Mouse (Mus musculus): ENCODE results near the gene Ksr2. TPM values are rescaled to one million over a fixed set of nuclear protein-coding genes. Genes with fewer than 3 reads are reported as not detected.

Ksr2 gene
- polyA plus RNA-seq, 2 experiments from 2014 or later, result 0.20 to 0.27 TPM

GRCm38 (mm10) chr5:117626907-117627306 lies 213.1 kb downstream of the Ksr2 start:
- ATAC-seq, result no peak

GRCm38 (mm10) chr5:117628351-117628750 lies 214.6 kb downstream of the Ksr2 start:
- no peak for ATAC-seq

DNA sequence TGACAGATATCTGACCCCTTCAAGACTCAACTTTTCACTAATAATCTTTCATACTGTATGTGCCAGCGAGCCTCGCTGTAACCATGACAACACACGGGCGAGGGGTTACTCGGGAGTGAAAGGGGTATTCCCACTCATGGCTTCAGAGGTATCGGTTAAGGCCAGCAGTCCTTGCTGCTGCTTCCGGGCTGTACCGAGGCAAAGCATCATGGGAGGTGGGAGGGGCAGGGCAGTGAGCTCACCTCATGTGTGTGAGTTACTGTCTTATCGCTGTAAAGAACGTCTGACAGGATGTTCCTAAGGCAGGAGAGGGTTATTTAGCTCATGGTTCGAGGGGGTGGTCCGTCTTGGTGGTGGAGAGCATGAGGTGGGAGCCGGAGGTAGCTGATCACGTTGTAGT lies 215.8 kb downstream of the Ksr2 start:
- no peak for ATAC-seq

DNA sequence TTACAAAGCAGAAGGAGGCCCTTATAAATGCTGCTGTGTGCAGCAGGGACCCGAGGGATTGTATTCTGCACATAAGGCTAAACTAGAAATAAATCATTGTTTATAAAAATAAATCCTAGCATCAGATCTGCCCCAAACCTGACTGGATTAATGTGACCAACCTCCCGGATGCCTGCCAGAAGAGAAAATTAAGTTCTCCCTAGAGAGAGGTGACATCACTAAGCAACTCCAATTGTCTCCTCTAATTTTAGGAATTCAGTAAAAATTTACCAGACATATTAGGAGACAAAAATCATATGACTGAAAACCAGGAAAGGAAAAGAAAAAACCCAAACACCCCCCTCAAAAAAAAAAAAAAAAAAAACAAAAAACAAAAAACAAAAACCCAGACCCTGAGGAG lies 221.4 kb downstream of the Ksr2 start:
- ATAC-seq, result no peak

GRCm38 (mm10) chr5:117635838-117636237 lies 222.0 kb downstream of the Ksr2 start:
- no peak for ATAC-seq

- no peak for ATAC-seq
These were observed 227.8 kb downstream of the Ksr2 start for GRCm38 (mm10) chr5:117641585-117641984.

DNA sequence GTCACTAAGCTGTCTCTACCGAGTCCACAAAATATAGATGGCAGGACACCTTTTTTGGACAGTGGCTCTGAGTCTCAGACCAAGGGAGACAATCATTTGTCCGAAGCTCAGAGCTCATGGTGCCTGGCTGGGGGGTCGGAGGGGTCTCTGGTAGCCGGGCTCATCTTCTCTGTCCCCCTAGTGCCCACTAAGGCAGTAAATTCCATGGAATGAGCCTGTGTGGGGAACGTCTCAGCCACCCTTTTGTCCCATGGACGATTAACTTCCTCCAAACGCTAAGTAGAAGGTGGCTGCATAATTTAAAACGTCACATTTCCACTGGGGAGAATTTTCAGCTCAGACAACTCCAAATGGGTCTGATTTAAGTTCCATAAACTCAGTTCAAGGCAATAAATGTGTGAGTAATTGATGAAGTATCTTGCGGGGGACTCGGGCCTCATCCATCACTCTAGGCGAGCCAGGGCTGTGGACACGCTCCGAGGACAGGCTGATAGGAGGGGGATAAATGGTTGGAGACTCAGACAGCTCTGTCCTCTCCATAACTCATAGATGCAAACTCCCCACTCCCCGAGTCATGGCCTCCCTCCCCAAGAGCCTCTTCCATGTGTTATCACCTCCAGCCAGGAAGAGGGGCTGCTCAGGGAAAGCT lies 237.6 kb downstream of the Ksr2 start:
- no peak for ATAC-seq

DNA sequence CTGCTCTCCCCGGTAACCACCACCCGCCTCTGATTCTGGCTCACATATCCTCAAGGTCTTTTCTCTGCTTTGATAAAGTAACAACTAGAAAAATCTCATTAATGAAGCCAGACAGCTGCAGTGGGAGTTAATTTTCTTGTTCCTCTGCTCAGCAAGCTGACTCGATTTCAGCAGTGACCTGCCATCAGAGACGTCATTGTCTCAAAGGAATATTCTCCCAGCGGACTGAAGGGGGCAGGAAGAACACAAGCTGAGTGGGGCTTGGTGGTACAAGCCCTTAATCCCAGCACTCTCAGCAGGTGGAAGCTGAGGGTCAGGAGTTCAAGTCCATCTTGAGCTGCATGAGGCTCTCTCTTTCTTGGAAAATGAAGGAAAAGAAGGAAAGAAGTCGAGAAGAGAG lies 244.8 kb downstream of the Ksr2 start:
- no peak for ATAC-seq

DNA sequence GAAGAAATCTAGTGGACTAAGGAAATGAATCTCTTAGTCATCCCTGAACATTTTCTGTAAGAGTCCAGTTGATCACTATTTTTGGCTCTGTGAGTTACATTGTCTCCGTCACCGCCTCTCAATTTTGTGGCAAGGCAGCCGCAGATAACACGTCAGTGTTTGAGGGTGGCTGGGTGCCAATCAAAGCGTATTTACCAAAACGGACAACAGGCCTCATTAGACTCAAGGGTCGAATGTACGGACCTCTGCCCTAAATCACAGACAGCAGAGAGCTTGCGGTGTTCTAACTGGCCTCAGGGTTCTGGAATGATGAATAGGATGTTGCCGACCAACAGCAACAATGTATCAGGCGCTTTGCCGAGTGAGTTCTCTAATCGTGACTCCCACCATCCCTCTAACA lies 245.8 kb downstream of the Ksr2 start:
- ATAC-seq, result no peak

- no peak for ATAC-seq
These were observed 251.4 kb downstream of the Ksr2 start for GRCm38 (mm10) chr5:117665181-117665580.

DNA sequence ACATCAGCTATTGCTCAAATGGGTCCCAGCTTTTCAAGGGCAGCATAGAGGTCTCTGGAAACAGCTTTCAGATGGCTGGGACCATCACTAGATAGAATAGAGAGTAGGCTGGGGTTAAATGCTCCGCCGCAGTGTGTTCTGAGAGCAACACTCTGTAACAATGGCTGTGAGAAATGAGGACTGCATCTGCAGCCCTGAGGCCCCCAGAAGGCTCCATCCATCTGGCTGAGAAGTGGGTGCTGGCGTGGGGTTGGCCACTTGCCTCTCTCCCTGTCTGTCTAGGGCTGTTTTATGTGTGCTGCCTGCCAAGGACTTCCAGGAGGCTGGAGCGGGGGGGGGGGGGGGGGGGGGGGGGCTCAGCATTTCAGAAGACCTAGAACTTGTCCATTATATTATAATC lies 253.5 kb downstream of the Ksr2 start:
- ATAC-seq, result no peak

DNA sequence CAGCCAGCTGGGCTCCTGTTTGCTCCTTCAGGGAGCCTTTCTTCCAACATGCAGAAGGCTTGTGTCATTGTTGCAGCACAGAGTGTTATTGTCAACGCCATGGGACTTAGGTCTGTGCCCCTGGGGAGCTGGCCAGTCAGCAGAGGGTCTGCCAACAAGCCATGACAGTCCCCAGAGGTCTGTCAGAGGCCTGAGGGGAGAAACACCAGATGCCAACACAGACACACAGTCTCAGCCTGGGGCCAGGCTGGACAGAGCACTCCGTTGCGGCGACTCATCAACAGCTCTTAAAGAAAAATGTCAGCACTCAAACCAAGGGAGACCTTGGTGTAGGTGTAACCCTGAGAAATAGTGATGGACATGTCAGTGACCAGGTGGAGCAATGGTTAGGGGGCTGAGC lies 255.5 kb downstream of the Ksr2 start:
- ATAC-seq, result no peak

DNA sequence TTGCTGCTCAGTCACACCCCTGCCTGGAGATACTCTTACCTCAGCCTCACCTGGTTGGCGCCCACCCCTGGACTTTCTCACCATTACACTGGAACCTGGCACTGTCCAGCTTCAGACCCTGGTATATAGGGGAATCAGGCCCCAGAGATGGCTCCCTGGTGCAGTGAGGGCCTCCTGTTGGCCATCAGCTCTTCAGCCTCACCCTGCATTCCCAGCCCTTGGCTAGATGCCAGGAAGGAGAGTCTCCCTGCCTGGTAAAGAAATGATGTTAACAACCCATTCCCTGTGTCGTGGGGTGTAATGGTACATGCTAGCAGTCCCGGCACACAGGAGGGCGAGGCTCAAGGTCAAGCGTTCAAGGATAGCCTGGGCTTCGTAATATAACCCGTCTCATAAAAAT lies 256.0 kb downstream of the Ksr2 start:
- no peak for ATAC-seq

- ATAC-seq, result no peak
These were observed 257.6 kb downstream of the Ksr2 start for GRCm38 (mm10) chr5:117671362-117671761.

GRCm38 (mm10) chr5:117675840-117676239 lies 262.0 kb downstream of the Ksr2 start:
- no peak for ATAC-seq

- ATAC-seq, result no peak
These were observed 263.4 kb downstream of the Ksr2 start for GRCm38 (mm10) chr5:117677231-117677630.

DNA sequence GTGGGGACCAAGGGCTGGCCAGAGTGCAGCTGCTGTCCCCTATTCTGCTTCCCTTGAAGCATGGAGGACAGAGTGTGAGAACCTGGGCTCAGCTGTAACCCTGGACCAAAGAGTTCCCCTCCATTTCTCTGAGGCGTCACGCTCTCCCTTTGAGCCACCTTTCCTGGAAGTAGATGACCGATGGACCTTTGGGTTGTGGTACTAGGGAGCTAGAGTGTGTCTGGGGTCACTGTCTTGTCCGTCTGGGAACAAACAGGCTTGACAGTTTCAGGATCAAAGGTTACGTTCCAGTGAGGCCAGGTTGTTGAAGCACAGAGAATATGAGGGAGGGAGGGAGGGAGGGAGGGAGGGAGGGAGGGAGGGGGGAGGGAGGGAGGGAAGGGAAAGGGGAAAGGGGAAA lies 264.6 kb downstream of the Ksr2 start:
- no peak for ATAC-seq

DNA sequence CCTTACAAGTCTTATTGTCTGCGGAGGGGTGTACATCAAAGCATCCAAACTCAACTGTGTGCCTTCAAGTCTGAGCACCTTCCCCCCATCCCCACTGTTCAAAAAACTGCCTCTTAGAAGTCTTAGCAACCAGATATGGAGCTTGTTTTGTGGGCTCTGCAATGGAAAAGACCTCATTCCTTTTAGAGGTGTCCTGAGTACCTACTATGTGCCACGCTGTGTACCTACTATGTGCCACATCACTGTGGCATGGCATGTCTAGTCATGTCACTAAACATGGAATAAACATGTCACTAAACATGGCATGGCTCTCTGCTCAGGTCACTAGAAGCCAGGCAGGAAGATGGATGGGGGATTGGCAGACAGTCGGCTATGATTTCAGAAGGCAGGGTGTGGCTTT lies 268.4 kb downstream of the Ksr2 start:
- ATAC-seq, result no peak

- no peak for ATAC-seq
These were observed 270.7 kb downstream of the Ksr2 start for GRCm38 (mm10) chr5:117684491-117684890.

DNA sequence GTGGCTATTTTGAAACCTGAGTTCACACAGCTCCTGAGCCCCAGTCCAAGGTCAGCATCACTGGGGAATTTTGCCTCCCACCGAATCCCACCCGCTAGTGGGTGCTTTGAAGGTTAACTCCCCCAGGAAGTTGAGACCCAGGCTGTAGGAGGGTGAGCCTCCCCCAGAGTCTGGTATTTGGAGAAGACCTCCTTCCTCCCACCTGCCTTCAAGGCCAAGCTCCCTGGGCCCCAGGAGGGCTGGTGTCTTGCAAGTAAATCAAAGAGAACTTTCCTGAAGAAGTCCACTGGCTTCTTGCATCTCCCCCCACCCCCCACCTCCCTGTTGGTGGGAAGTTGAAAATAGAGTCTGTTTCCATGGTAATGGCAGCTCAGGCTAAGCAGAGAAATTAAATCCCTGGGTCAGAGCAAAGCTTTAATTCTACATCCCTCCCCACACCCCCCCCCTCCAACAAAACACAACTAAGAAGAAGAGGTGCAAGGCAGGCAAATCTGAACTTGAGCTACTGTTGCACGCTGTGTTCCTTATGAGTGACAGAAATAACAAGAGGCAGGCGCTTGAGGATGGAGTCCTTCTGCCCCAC lies 274.1 kb downstream of the Ksr2 start:
- ATAC-seq, result no peak

DNA sequence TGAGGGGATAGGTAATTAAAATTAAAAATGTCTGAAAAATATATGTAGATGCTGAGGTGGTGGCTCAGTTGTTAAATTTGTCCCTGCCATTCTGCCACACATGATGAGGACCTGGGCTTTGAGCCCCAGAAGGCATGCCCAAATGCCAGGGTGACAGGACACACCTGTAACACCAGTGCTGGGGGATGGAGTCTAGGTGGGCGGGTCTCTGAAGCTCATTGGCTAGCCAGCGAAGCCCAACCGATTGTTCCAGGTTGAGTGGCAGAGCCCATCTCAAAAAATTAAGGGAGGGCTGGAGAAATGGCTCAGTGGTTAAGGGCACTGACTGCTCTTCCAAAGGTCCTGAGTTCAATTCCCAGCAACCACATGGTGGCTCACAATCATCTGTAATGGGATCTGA lies 274.9 kb downstream of the Ksr2 start:
- ATAC-seq, result no peak

DNA sequence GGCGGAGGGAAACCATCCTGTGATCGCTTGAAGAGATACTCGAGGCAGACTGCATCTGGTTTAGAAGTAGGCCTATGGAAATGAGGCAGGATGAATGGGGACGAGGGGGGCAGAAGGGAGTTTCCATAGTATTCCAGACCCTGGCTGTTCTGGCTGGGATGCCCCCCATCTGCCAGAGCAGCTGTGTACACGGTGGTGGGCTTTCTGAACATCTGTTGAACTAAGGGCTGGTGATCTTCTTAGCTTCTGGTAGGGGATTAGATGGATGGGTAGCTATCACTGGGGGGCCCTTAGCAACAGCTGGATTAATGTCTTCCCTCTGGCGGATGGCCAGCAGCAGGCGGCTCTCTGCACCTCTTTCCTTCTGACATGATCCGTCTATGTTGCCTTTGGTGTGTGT lies 276.0 kb downstream of the Ksr2 start:
- no peak for ATAC-seq

DNA sequence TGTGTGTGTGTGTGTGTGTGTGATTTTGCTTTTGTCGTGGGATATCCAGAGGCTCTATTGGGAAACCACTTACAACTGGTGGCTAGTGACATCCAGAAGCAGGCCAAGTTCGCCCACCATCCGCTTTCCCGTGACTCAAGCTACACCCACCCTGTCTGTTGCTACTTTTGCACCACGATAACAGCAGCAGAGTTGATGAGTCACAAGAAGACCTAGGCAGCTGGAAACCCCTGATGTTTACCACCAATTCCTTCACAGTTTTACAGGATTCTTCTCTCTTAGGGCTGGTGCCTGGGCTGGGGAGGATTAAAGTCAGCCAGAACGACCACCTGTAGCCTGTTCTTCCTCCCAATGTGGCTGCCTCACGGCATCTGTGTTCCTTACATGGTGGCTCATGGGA lies 277.5 kb downstream of the Ksr2 start:
- ATAC-seq, result no peak

DNA sequence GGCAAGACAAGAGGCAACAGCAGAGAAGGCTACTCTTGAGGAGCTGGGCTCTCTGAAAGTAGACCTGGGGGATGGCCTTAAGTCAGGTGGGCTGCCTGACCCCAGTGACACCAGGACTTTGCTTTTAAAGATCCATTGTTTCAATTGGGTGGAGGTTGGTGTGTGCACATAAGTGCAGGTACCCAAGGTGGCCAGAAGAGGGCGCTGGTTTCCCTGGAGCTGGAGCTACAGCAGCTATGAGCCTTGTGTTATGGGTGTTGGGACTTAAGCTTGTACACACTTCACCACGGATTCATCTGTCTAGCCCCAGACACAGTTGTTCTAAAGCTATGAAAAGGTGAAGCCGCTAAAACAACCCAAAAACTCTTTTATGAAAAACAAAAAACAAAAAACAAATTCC lies 279.8 kb downstream of the Ksr2 start:
- no peak for ATAC-seq

DNA sequence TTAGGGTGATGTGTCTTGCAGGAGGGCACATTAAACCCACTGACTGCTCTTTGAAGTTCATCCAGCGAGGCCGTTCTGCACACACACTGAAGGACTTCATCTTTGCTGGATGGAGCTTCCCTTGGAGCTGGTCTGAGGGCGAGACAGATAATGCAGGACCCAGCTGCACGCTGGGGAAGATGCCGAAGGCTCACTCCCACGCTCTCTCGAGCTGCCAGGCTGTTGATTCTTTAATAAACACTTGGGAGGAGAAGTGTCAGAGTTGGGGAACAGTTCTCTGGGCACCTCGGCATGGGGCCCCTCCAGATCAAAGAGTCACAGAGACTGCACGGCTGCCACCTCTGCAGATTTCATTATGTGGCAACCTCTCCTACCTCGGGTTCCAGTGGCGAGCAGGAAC lies 280.8 kb downstream of the Ksr2 start:
- ATAC-seq, result no peak
